Mouse (Mus musculus): ENCODE data around the gene Gm815. TPM values are rescaled to one million over a fixed set of nuclear protein-coding genes. Genes with fewer than 3 reads are reported as not detected.

Gene Gm815
- polyA plus RNA-seq, 1 experiment from 2014 or later: not detected

- Histone ChIP-seq H3K27me3 (replicated peaks) (no peaks in the 10 kb centered on the region), H3K4me3 (replicated peaks) (no peak overlapping the region), H3K4me1 (replicated peaks) (no peaks in the 10 kb centered on the region), H3K9me3 (no peaks in the 10 kb centered on the region), H3K9ac (no peak overlapping the region), H3K4me2 (replicated peaks) (no peak overlapping the region), H3K36me3 (no peaks in the 10 kb centered on the region), H3K27ac (no peak overlapping the region)
- no peak for ATAC-seq
- 71% methylated on average over 12 of the region's 12 CpGs for WGBS
Measured at GRCm38 (mm10) chr19:26858427-26859194, 27.1 kb upstream of the Gm815 start.

GRCm38 (mm10) chr19:26859195-26859570 is 26.5 kb upstream of the Gm815 start:
- 77% methylated on average over 5 of the region's 5 CpGs for WGBS
- Histone ChIP-seq H3K27me3 (replicated peaks) (no peaks in the 10 kb centered on the region), H3K9me3 (no peaks in the 10 kb centered on the region), H3K4me2 (replicated peaks) (no peak overlapping the region), H3K4me1 (replicated peaks) (0 out of 2 replicates have a peak, but pooled peaks cover 3% of the 10 kb centered on the region), H3K36me3 (no peaks in the 10 kb centered on the region), H3K9ac (no peak overlapping the region), H3K4me3 (replicated peaks) (no peak overlapping the region), H3K27ac (no peak overlapping the region)
- ATAC-seq: no peak

GRCm38 (mm10) chr19:26863662-26864061 is 22.0 kb upstream of the Gm815 start:
- 0 out of 2 replicates have a peak, but pooled peaks cover 3% of the 10 kb centered on the region for H3K4me1 ChIP-seq (replicated peaks)
- H3K9me3 ChIP-seq: no peaks in the 10 kb centered on the region
- no peak overlapping the region for H3K27ac ChIP-seq
- H3K27me3 ChIP-seq (replicated peaks): no peaks in the 10 kb centered on the region
- no peak overlapping the region for H3K9ac ChIP-seq
- H3K36me3 ChIP-seq: no peaks in the 10 kb centered on the region
- peak; percentile 36; the same call in 1 of the 2 replicates for ATAC-seq
- WGBS: 44% methylated on average over 5 of the region's 5 CpGs
- no peak overlapping the region for H3K4me2 ChIP-seq (replicated peaks)
- H3K4me3 ChIP-seq (replicated peaks): no peak overlapping the region

GRCm38 (mm10) chr19:26864975-26865690 is 20.5 kb upstream of the Gm815 start:
- Histone ChIP-seq H3K4me3 (replicated peaks) (no peak overlapping the region), H3K4me2 (replicated peaks) (no peak overlapping the region), H3K27me3 (replicated peaks) (no peaks in the 10 kb centered on the region), H3K9me3 (no peaks in the 10 kb centered on the region), H3K27ac (no peak overlapping the region), H3K9ac (no peak overlapping the region), H3K36me3 (no peaks in the 10 kb centered on the region), H3K4me1 (replicated peaks) (0 out of 2 replicates have a peak, but pooled peaks cover 3% of the 10 kb centered on the region)
- WGBS: 86% methylated on average over 15 of the region's 15 CpGs
- no peak for ATAC-seq

GRCm38 (mm10) chr19:26865736-26866135 is 19.9 kb upstream of the Gm815 start:
- H3K27ac ChIP-seq: no peak overlapping the region
- no peaks in the 10 kb centered on the region for H3K9me3 ChIP-seq
- peak; percentile 36; the same call in 1 of the 2 replicates for ATAC-seq
- 0 out of 2 replicates have a peak, but pooled peaks cover 3% of the 10 kb centered on the region for H3K4me1 ChIP-seq (replicated peaks)
- H3K27me3 ChIP-seq (replicated peaks): no peaks in the 10 kb centered on the region
- no peak overlapping the region for H3K9ac ChIP-seq
- no peaks in the 10 kb centered on the region for H3K36me3 ChIP-seq
- no peak overlapping the region for H3K4me2 ChIP-seq (replicated peaks)
- 39% methylated on average over 7 of the region's 7 CpGs for WGBS
- H3K4me3 ChIP-seq (replicated peaks): no peak overlapping the region

GRCm38 (mm10) chr19:26869591-26869990 is 16.1 kb upstream of the Gm815 start:
- no peaks in the 10 kb centered on the region for H3K27me3 ChIP-seq (replicated peaks)
- no peak overlapping the region for H3K4me2 ChIP-seq (replicated peaks)
- no peak overlapping the region for H3K4me3 ChIP-seq (replicated peaks)
- no peaks in the 10 kb centered on the region for H3K36me3 ChIP-seq
- H3K4me1 ChIP-seq (replicated peaks): no peaks in the 10 kb centered on the region
- H3K27ac ChIP-seq: no peak overlapping the region
- no peaks in the 10 kb centered on the region for H3K9me3 ChIP-seq
- no peak overlapping the region for H3K9ac ChIP-seq
- 62% methylated on average over 3 of the region's 3 CpGs for WGBS
- ATAC-seq: no peak

GRCm38 (mm10) chr19:26870280-26870679 is 15.4 kb upstream of the Gm815 start:
- ATAC-seq: no peak

GRCm38 (mm10) chr19:26871096-26871495 is 14.6 kb upstream of the Gm815 start:
- Histone ChIP-seq H3K27me3 (replicated peaks) (no peaks in the 10 kb centered on the region), H3K36me3 (no peaks in the 10 kb centered on the region), H3K9me3 (no peaks in the 10 kb centered on the region), H3K4me3 (replicated peaks) (no peak overlapping the region), H3K27ac (no peak overlapping the region), H3K4me1 (replicated peaks) (no peaks in the 10 kb centered on the region), H3K9ac (no peak overlapping the region), H3K4me2 (replicated peaks) (no peak overlapping the region)
- WGBS: 19% methylated on average over 3 of the region's 3 CpGs
- ATAC-seq: no peak

More at GRCm38 (mm10) chr19:26870280-26870679, 15.4 kb upstream of the Gm815 start:
- Histone ChIP-seq H3K27me3 (replicated peaks) (no peaks in the 10 kb centered on the region), H3K27ac (no peak overlapping the region), H3K36me3 (no peaks in the 10 kb centered on the region), H3K9me3 (no peaks in the 10 kb centered on the region), H3K4me1 (replicated peaks) (no peaks in the 10 kb centered on the region), H3K4me2 (replicated peaks) (no peak overlapping the region), H3K9ac (no peak overlapping the region), H3K4me3 (replicated peaks) (no peak overlapping the region)
- WGBS: 56% methylated on average over 7 of the region's 7 CpGs

- Histone ChIP-seq H3K9ac (no peak overlapping the region), H3K27me3 (replicated peaks) (no peaks in the 10 kb centered on the region), H3K36me3 (no peaks in the 10 kb centered on the region), H3K4me1 (replicated peaks) (no peaks in the 10 kb centered on the region), H3K4me2 (replicated peaks) (no peak overlapping the region), H3K4me3 (replicated peaks) (no peak overlapping the region), H3K9me3 (no peaks in the 10 kb centered on the region), H3K27ac (no peak overlapping the region)
- ATAC-seq: no peak
- 69% methylated on average over 6 of the region's 6 CpGs for WGBS
Measured at GRCm38 (mm10) chr19:26872886-26873285, 12.8 kb upstream of the Gm815 start.

GRCm38 (mm10) chr19:26875601-26876000 is 10.1 kb upstream of the Gm815 start:
- Histone ChIP-seq H3K27me3 (replicated peaks) (no peaks in the 10 kb centered on the region), H3K4me2 (replicated peaks) (no peak overlapping the region), H3K9me3 (no peaks in the 10 kb centered on the region), H3K4me3 (replicated peaks) (no peak overlapping the region), H3K27ac (no peak overlapping the region), H3K36me3 (no peaks in the 10 kb centered on the region), H3K9ac (no peak overlapping the region), H3K4me1 (replicated peaks) (no peaks in the 10 kb centered on the region)
- ATAC-seq: no peak
- 93% methylated on average over 6 of the region's 6 CpGs for WGBS

GRCm38 (mm10) chr19:26877180-26877775 is 8.4 kb upstream of the Gm815 start:
- 30% methylated on average over 10 of the region's 10 CpGs for WGBS

GRCm38 (mm10) chr19:26879856-26880255 is 5.8 kb upstream of the Gm815 start:
- no peaks in the 10 kb centered on the region for H3K36me3 ChIP-seq
- no peak overlapping the region for H3K4me3 ChIP-seq (replicated peaks)
- ATAC-seq: no peak
- H3K27me3 ChIP-seq (replicated peaks): no peaks in the 10 kb centered on the region
- no peak overlapping the region for H3K4me2 ChIP-seq (replicated peaks)
- H3K9ac ChIP-seq: no peak overlapping the region
- WGBS: 83% methylated on average over 4 of the region's 4 CpGs
- H3K27ac ChIP-seq: no peak overlapping the region
- no peaks in the 10 kb centered on the region for H3K9me3 ChIP-seq
- no peaks in the 10 kb centered on the region for H3K4me1 ChIP-seq (replicated peaks)

More at GRCm38 (mm10) chr19:26877180-26877775, 8.4 kb upstream of the Gm815 start:
- H3K4me3 ChIP-seq (replicated peaks): no peak overlapping the region
- H3K27me3 ChIP-seq (replicated peaks): no peaks in the 10 kb centered on the region
- no peak overlapping the region for H3K9ac ChIP-seq
- no peak overlapping the region for H3K4me2 ChIP-seq (replicated peaks)
- H3K27ac ChIP-seq: no peak overlapping the region
- no peak for ATAC-seq
- H3K36me3 ChIP-seq: no peaks in the 10 kb centered on the region
- H3K4me1 ChIP-seq (replicated peaks): no peaks in the 10 kb centered on the region
- no peaks in the 10 kb centered on the region for H3K9me3 ChIP-seq
